Mouse (Mus musculus) CH12.LX (cell line): ENCODE data around the gene Mlxipl. TPM values are rescaled to one million over a fixed set of nuclear protein-coding genes. Genes with fewer than 3 reads are reported as not detected.
A peak's percentile ranks its signal among the peaks of the same experiment; 100 is the strongest.

Source experiments
- DNase-seq: peaks from one replicate; pipeline ENCODE4 v3.0.0-alpha.2; 2013; ENCODE audit errors: extremely low read depth
- H3K27ac ChIP-seq: 2 replicates; pipeline ENCODE4 v1.5.1; 2012; ENCODE audit warnings: low read depth, mild to moderate bottlenecking, control low read depth, moderate library complexity; ENCODE audit not compliant: insufficient read depth
- H3K27me3 ChIP-seq: replicated peaks from 2 replicates; pipeline ENCODE3; 2012; ENCODE audit warnings: inconsistent platforms
- H3K36me3 ChIP-seq, 2 experiments: replicated peaks in 1 of 2; 2 replicates each; pipeline versions ENCODE3 to v1.6.1; 2012; ENCODE audit warnings: inconsistent platforms in 1 of 2, low read length in 1 of 2, mild to moderate bottlenecking in 1 of 2, mixed read lengths in 1 of 2, moderate library complexity in 1 of 2; ENCODE audit not compliant: control insufficient read depth in 1 of 2, insufficient read depth in 1 of 2
- H3K4me1 ChIP-seq, 2 experiments: 2 replicates each; pipeline ENCODE4 v1.6.1; 2012; ENCODE audit warnings: inconsistent platforms in 1 of 2, moderate library complexity in 1 of 2; ENCODE audit not compliant: insufficient read depth in 2 of 2, control insufficient read depth in 1 of 2
- H3K4me2 ChIP-seq: 2 replicates; pipeline ENCODE4 v1.6.1; 2012; ENCODE audit warnings: low read depth, mild to moderate bottlenecking, control low read depth; ENCODE audit not compliant: poor library complexity, insufficient read depth, severe bottlenecking
- H3K4me3 ChIP-seq, 3 experiments: fragments of 150-350 bp in 1 of 3; sonication (generic) in 1 of 3; replicated peaks in 1 of 3; 2 replicates each; pipeline versions ENCODE3 to v1.5.1; 2011 to 2012; ENCODE audit warnings: low read depth in 2 of 3, low read length in 2 of 3, mild to moderate bottlenecking in 2 of 3, moderate library complexity in 2 of 3, control low read depth in 1 of 3, improper control_type of control experiment in 1 of 3, inconsistent platforms in 1 of 3, mixed read lengths in 1 of 3; ENCODE audit not compliant: poor library complexity in 1 of 3
- H3K79me2 ChIP-seq: replicated peaks from 2 replicates; pipeline ENCODE4 v1.6.1; 2012; ENCODE audit warnings: mild to moderate bottlenecking, moderate library complexity; ENCODE audit not compliant: control insufficient read depth, poor library complexity, insufficient read depth, severe bottlenecking; ENCODE audit errors: extremely low read depth
- H3K9ac ChIP-seq: 2 replicates; pipeline ENCODE4 v1.6.1; 2012; ENCODE audit warnings: low read depth, mild to moderate bottlenecking, control low read depth, moderate library complexity; ENCODE audit not compliant: insufficient read depth
- H3K9me3 ChIP-seq: replicated peaks from 2 replicates; pipeline ENCODE3; 2012; ENCODE audit warnings: low read length, inconsistent platforms, mixed read lengths
- BHLHE40 ChIP-seq: IDR thresholded peaks from 2 replicates; pipeline ENCODE4 v1.6.1; 2011; ENCODE audit warnings: mild to moderate bottlenecking, low read depth, low read length, improper control_type of control experiment
- CHD2 ChIP-seq: IDR thresholded peaks from 2 replicates; pipeline ENCODE4 v1.6.1; 2011; ENCODE audit warnings: low read length, improper control_type of control experiment
- CTCF ChIP-seq, 2 experiments: IDR thresholded peaks in 1 of 2; conservative IDR thresholded peaks in 1 of 2; 2 replicates each; pipeline ENCODE4 v1.5.1; 2011 to 2012; ENCODE audit warnings: low read depth in 2 of 2, low read length in 2 of 2, improper control_type of control experiment in 1 of 2, inconsistent platforms in 1 of 2, mild to moderate bottlenecking in 1 of 2, moderate library complexity in 1 of 2
- ELF1 ChIP-seq: IDR thresholded peaks from 2 replicates; pipeline ENCODE4 v1.6.1; 2014; ENCODE audit warnings: low read depth, mild to moderate bottlenecking, inconsistent platforms, low read length, improper control_type of control experiment
- EP300 ChIP-seq: IDR thresholded peaks from 2 replicates; pipeline ENCODE4 v1.6.1; 2011; ENCODE audit warnings: low read length, improper control_type of control experiment
- GABPA ChIP-seq: IDR thresholded peaks from 2 replicates; pipeline ENCODE4 v1.6.1; 2012; ENCODE audit warnings: low read depth, low read length, improper control_type of control experiment, inconsistent platforms; ENCODE audit not compliant: insufficient replicate concordance
- IRF4 ChIP-seq: IDR thresholded peaks from 2 replicates; pipeline ENCODE4 v1.6.1; 2014; ENCODE audit warnings: low read depth, mild to moderate bottlenecking, inconsistent platforms, low read length, improper control_type of control experiment
- JUND ChIP-seq: conservative IDR thresholded peaks from 2 replicates; pipeline ENCODE4 v1.6.1; 2011; ENCODE audit warnings: low read depth, low read length, improper control_type of control experiment
- KAT2A ChIP-seq: IDR thresholded peaks from 2 replicates; pipeline ENCODE4 v1.6.1; 2012; ENCODE audit warnings: low read length, improper control_type of control experiment, inconsistent platforms; ENCODE audit not compliant: insufficient replicate concordance
- MAFK ChIP-seq: IDR thresholded peaks from 2 replicates; pipeline ENCODE4 v1.6.1; 2011; ENCODE audit warnings: low read length, improper control_type of control experiment; ENCODE audit not compliant: insufficient replicate concordance
- MAX ChIP-seq: IDR thresholded peaks from 2 replicates; pipeline ENCODE4 v1.6.1; 2011; ENCODE audit warnings: low read length, improper control_type of control experiment
- MAZ ChIP-seq: IDR thresholded peaks from 2 replicates; pipeline ENCODE4 v1.6.1; 2012; ENCODE audit warnings: low read depth, mild to moderate bottlenecking, inconsistent platforms, low read length, improper control_type of control experiment, moderate library complexity
- MYC ChIP-seq: IDR thresholded peaks from 2 replicates; pipeline ENCODE4 v1.6.1; 2011; ENCODE audit warnings: low read depth, mild to moderate bottlenecking, improper control_type of control experiment, low read length
- PAX5 ChIP-seq: IDR thresholded peaks from 2 replicates; pipeline ENCODE4 v1.6.1; 2012; ENCODE audit warnings: low read length, inconsistent platforms, mixed read lengths
- POLR2A ChIP-seq: IDR thresholded peaks from 2 replicates; pipeline ENCODE4 v1.6.1; 2011; ENCODE audit warnings: low read depth, mild to moderate bottlenecking, improper control_type of control experiment, low read length
- RCOR1 ChIP-seq: conservative IDR thresholded peaks from 2 replicates; pipeline ENCODE4 v1.6.1; 2012; ENCODE audit warnings: low read depth, mild to moderate bottlenecking, inconsistent platforms, low read length, improper control_type of control experiment
- SMC3 ChIP-seq: IDR thresholded peaks from 2 replicates; pipeline ENCODE4 v1.6.1; 2011; ENCODE audit warnings: low read depth, low read length, improper control_type of control experiment
- USF2 ChIP-seq: conservative IDR thresholded peaks from 2 replicates; pipeline ENCODE4 v1.6.1; 2011; ENCODE audit warnings: low read depth, low read length, improper control_type of control experiment
- ZKSCAN1 ChIP-seq: IDR thresholded peaks from 2 replicates; pipeline ENCODE4 v1.6.1; 2012; ENCODE audit warnings: low read depth, inconsistent platforms, low read length, improper control_type of control experiment, borderline replicate concordance
- dilution Hi-C: fragments of 300-500 bp; cut with MboI; formaldehyde crosslinking; loops from 2 replicates; pipeline ENCODE4 v1.14.3; 2020; ENCODE audit warnings: low sequenced_read_pairs; ENCODE audit not compliant: extremely low pct_unique_long_range_greater_than_20kb, extremely low pct_ligation_motif_present
- in situ Hi-C: fragments of 300-500 bp; cut with MboI; formaldehyde crosslinking; loops from 3 replicates; pipeline ENCODE4 v1.14.3; 2019; ENCODE audit warnings: low sequenced_read_pairs, low pct_ligation_motif_present, low pct_unique_long_range_greater_than_20kb, mixed read lengths
- polyA plus RNA-seq: library from polyadenylated mRNA; unstranded; fragments of >175 nt; gene quantifications from 2 replicates; pipeline ENCODE4 v1.2.1, GENCODE M21; 2012; ENCODE audit warnings: low read depth; ENCODE audit not compliant: insufficient read length
- total RNA-seq, 2 experiments: library from RNA; depleted of rRNA; stranded (reverse); fragments of 300-350 nt in 1 of 2; fragments of >200 nt in 1 of 2; gene quantifications; 2 replicates each; pipeline ENCODE4 v1.2.3; 2012 to 2014

Mlxipl gene
- total and polyA plus RNA-seq, 3 experiments, result not detected

DNA sequence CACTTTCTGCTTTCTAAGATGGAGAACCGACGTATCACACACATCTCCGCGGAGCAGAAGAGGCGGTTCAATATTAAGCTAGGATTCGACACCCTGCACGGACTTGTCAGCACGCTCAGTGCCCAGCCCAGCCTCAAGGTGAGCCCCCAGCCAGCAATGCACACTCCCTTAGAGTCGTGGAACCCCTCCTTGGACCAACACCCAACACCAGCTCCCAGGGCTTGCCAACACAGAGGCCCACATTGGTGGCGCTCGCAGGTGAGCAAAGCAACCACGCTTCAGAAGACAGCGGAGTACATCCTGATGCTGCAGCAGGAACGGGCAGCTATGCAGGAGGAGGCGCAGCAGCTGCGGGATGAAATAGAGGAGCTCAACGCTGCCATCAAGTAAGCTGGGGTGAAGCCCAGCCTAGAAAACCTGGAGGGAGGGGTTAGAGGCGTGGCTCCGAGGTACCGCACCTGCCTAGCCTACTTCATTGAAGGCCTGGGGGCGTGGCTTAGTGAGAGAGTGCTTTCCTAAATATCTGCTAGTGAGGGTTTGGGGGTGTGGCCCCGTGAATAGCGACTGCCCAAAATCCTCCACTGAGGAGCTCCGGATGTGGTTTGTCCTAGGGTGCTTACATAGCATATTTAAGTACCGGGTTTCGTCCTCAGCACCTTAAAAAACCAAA lies 44.2 kb downstream of the Mlxipl start:
- peak; percentile 73 for DNase-seq
- Histone ChIP-seq H3K36me3 (no peaks in the 10 kb centered on the region), H3K4me3 (peak overlapping the region; percentile 34 to 54 (median 40)), H3K4me1 (peaks cover 6 to 14% of the 10 kb centered on the region in 2 experiments; a peak in 3 of 4 replicates), H3K9ac (no peak overlapping the region; the same call in 1 of the 2 replicates), H3K27me3 (peaks cover 89% of the 10 kb centered on the region), H3K79me2 (no peaks in the 10 kb centered on the region), H3K9me3 (peaks cover 26% of the 10 kb centered on the region), H3K4me2 (peak overlapping the region; percentile 70), H3K27ac (no peak overlapping the region)
- in situ Hi-C loops, result no loop called here
- dilution Hi-C loops, result no loop called here
- TF ChIP-seq MAFK (0 out of 2 replicates have a peak, but pooled peaks have one; percentile 30), CTCF (conservative IDR thresholded peaks at IDR 0.05 in 1 of 2, IDR thresholded peaks at IDR 0.05 in 1 of 2; ENCODE audit: low read depth in 2 of 2, low read length in 2 of 2) (no peak), BHLHE40 (no peak)

DNA sequence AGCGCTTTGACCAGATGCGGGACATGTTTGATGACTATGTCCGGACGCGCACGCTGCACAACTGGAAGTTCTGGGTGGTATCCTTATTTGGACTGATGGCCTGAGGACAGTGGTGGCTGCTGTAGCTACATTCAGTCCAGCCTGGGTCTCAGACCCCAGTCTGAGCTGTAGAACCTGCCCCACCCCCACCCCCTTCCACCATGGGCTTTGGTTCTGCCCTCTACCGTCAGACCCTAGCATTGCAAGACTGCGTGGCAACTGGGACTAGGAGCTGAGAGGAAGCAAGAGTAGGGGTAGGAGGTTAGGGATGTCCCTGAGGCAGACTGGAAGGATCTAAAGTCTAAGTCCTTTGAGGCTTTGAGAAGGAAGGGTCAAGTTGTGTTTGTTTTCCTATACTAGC lies 44.8 kb downstream of the Mlxipl start:
- Histone ChIP-seq H3K4me3 (peak overlapping the region; percentile 34 to 54 (median 40)), H3K36me3 (no peaks in the 10 kb centered on the region), H3K4me2 (peak overlapping the region; percentile 70), H3K79me2 (no peaks in the 10 kb centered on the region), H3K27ac (no peak overlapping the region), H3K27me3 (peaks cover 89% of the 10 kb centered on the region), H3K9ac (no peak overlapping the region; the same call in 1 of the 2 replicates), H3K4me1 (peaks cover 6 to 14% of the 10 kb centered on the region in 2 experiments; a peak in 3 of 4 replicates), H3K9me3 (peaks cover 21% of the 10 kb centered on the region)
- in situ Hi-C loops (no loop called here), dilution Hi-C loops (no loop called here)
- DNase-seq, result peak; percentile 71
- TF ChIP-seq MAZ (0 out of 2 replicates have a peak, but pooled peaks have one; percentile 62), CHD2 (peak; percentile 92), RCOR1 (no peak), ZKSCAN1 (no peak), CTCF (conservative IDR thresholded peaks at IDR 0.05 in 1 of 2, IDR thresholded peaks at IDR 0.05 in 1 of 2; ENCODE audit: low read depth in 2 of 2, low read length in 2 of 2) (peak; percentile 76), GABPA (no peak), SMC3 (peak; percentile 42), USF2 (no peak), EP300 (no peak), IRF4 (peak; percentile 39; the same call in 1 of the 2 replicates), ELF1 (no peak), JUND (no peak), MYC (0 out of 2 replicates have a peak, but pooled peaks have one; percentile 45), KAT2A (no peak), PAX5 (no peak), POLR2A (no peak), MAX (no peak)
